Mouse (Mus musculus) lung, postnatal 0 days (tissue): ENCODE data around the gene Pigx. TPM values are rescaled to one million over a fixed set of nuclear protein-coding genes. Genes with fewer than 3 reads are reported as not detected.
"Not testable (repeated sequence)": the region's sequence is repeated elsewhere in the genome, so short reads cannot be mapped to it uniquely, and the experiment has no call there.

Experiments used
- ATAC-seq: fragments of 200-750 bp; cut with Nextera tagmentation; 2 replicates; pipeline ENCODE4 v1.8.0; 2017; ENCODE audit warnings: moderate library complexity
- DNase-seq: peaks from one replicate; pipeline ENCODE4 v3.0.0-alpha.2; 2016; ENCODE audit warnings: low spot score
- H3K27ac ChIP-seq: fragments of 300-500 bp; sonication (generic); 2 replicates; pipeline ENCODE4 v1.5.1; 2014; ENCODE audit warnings: antibody characterized with exemption, mild to moderate bottlenecking, low read length, mixed read lengths
- H3K27me3 ChIP-seq: fragments of 300-500 bp; sonication (generic); replicated peaks from 2 replicates; pipeline ENCODE4 v1.6.1; 2014; ENCODE audit warnings: low read length, mixed read lengths; ENCODE audit not compliant: insufficient read depth
- H3K36me3 ChIP-seq: fragments of 300-500 bp; sonication (generic); 2 replicates; pipeline ENCODE4 v1.6.1; 2014; ENCODE audit warnings: low read length, mixed read lengths; ENCODE audit not compliant: insufficient read depth
- H3K4me1 ChIP-seq: fragments of 300-500 bp; sonication (generic); 2 replicates; pipeline ENCODE4 v1.6.1; 2014; ENCODE audit warnings: antibody characterized with exemption, low read depth, low read length, mixed read lengths; ENCODE audit not compliant: insufficient read depth
- H3K4me2 ChIP-seq: fragments of 300-500 bp; sonication (generic); replicated peaks from 2 replicates; pipeline ENCODE4 v1.6.1; 2014; ENCODE audit warnings: low read depth, mild to moderate bottlenecking, low read length, moderate library complexity, mixed read lengths
- H3K4me3 ChIP-seq: fragments of 300-500 bp; sonication (generic); 2 replicates; pipeline ENCODE4 v1.5.1; 2014; ENCODE audit warnings: low read depth, low read length
- H3K9ac ChIP-seq: fragments of 300-500 bp; sonication (generic); replicated peaks from 2 replicates; pipeline ENCODE4 v1.6.1; 2014; ENCODE audit warnings: low read depth, mild to moderate bottlenecking
- H3K9me3 ChIP-seq: fragments of 300-500 bp; sonication (generic); 2 replicates; pipeline ENCODE4 v1.6.1; 2016; ENCODE audit warnings: low read length, mixed read lengths
- CTCF ChIP-seq: IDR thresholded peaks from 2 replicates; pipeline ENCODE4 v1.5.1; 2016; ENCODE audit warnings: antibody characterized with exemption, mild to moderate bottlenecking
- EP300 ChIP-seq: IDR thresholded peaks from 2 replicates; pipeline ENCODE4 v1.6.1; 2016; ENCODE audit warnings: antibody characterized with exemption, mild to moderate bottlenecking, control low read depth
- WGBS: fragments of 180-500 bp; shearing (Covaris S2); extraction: QIAGEN DNeasy Blood & Tissue Kit; methylation state at CpG from one replicate; pipeline ENCODE4 v1.1.7; 2014; 5-methylcytosine and 5-hydroxymethylcytosine counted together
- polyA plus RNA-seq: library from polyadenylated mRNA; unstranded; fragments of >200 nt; fragmentation: Nextera tagmentation; extraction: Ambion mirVana; gene quantifications from 2 replicates; pipeline ENCODE4 v1.2.1, GENCODE M21; 2015

The Pigx gene
- polyA plus RNA-seq, 1 experiment from 2014 or later, result 61.4 TPM

- WGBS, result 83% methylated on average over 13 of the region's 13 CpGs
- ATAC-seq (no peak), DNase-seq (no peak)
- H3K9ac ChIP-seq, result no peak overlapping the region
- no peak overlapping the region for H3K4me2 ChIP-seq
- H3K9me3 ChIP-seq, result no peaks in the 10 kb centered on the region
- H3K4me3 ChIP-seq, result no peak overlapping the region
- no peaks in the 10 kb centered on the region for H3K27me3 ChIP-seq
- H3K27ac ChIP-seq, result no peak overlapping the region
- peaks cover 4% of the 10 kb centered on the region; the same call in 1 of the 2 replicates for H3K4me1 ChIP-seq
- no peak for TF ChIP-seq CTCF
- no peak for TF ChIP-seq EP300
- peaks cover 7% of the 10 kb centered on the region; the same call in 1 of the 2 replicates for H3K36me3 ChIP-seq
These were observed 2.8 kb upstream of the Pigx start for GRCm38 (mm10) chr16:32102295-32102694.

DNA sequence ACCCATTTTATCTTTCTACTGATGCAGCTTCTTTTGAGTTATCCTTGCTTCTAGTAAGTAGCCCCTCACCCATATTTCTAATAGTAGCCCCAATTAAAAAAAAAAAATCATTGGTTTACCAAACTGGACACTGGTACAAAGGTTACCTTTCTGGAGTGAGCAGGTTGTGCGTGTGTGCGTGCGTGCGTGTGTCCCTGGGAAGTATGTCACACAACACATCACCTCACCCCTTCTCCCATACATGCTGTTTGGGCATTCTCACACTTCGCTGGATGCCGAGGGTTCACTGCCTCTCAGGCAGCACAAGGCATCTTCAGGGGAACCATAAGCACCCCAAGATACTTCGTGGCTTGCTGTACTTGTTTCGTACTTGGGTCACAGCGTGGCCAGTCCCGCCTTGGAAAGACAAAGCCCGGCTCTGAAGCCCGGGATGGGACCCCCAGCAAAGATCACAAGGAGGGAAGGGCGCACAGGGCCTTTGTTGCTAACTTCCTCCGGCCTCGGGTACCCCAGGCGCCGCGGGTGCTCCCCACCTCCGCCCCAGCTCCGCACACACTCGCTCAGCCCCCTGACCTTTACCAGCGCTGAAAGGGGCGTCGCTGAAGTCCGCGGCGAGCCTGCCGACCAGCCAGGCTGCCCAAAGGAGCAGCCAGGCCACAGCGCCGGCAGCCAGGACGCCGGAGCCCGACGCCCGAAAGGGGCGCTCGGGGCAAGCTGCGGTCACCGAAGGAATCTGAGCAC lies 473 bp downstream of the Pigx start:
- Histone ChIP-seq H3K36me3 (peaks cover 7% of the 10 kb centered on the region; the same call in 1 of the 2 replicates), H3K9me3 (no peaks in the 10 kb centered on the region), H3K27me3 (no peaks in the 10 kb centered on the region), H3K4me2 (peak overlapping the region; percentile 69), H3K9ac (peak overlapping the region; percentile 77), H3K4me1 (peaks cover 4% of the 10 kb centered on the region; the same call in 1 of the 2 replicates), H3K27ac (peak overlapping the region; percentile 62), H3K4me3 (peak overlapping the region; percentile 74)
- ATAC-seq (peak; percentile 80), DNase-seq (no peak)
- TF ChIP-seq CTCF, result 0 out of 2 replicates have a peak, but pooled peaks have one; percentile 1
- no peak for TF ChIP-seq EP300
- under 1% methylated on average over 38 of the region's 39 CpGs for WGBS

DNA sequence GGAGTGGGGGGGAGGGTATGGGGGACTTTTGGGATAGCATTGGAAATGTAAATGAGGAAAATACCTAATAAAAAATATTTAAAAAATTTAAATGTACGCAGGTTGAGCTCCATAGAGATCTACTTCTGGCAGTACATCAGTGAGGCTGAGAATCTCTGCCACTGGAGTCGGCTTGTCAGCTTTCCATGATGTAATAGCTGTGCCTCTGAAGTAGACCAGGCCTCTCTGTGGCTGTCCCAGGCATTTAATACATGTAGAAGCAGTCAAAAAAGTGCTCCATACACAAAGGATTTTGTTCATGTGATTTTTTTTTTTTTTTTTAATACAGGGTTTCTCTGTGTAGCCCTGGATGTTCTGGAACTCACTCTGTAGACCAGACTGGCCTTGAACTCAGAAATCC lies 1.8 kb downstream of the Pigx start:
- not testable (repeated sequence) for H3K36me3 ChIP-seq, H3K4me3 ChIP-seq, H3K27me3 ChIP-seq, H3K9ac ChIP-seq, H3K4me1 ChIP-seq, DNase-seq, ATAC-seq, H3K27ac ChIP-seq, H3K9me3 ChIP-seq, H3K4me2 ChIP-seq
- 86% methylated on average over 2 of the region's 2 CpGs for WGBS

- no peak overlapping the region for H3K4me3 ChIP-seq
- no peak for TF ChIP-seq CTCF
- no peak for TF ChIP-seq EP300
- H3K4me1 ChIP-seq, result no peaks in the 10 kb centered on the region
- H3K4me2 ChIP-seq, result no peak overlapping the region
- no peak for ATAC-seq
- H3K9me3 ChIP-seq, result no peaks in the 10 kb centered on the region
- no peak overlapping the region for H3K27ac ChIP-seq
- H3K36me3 ChIP-seq, result peaks cover 12% of the 10 kb centered on the region; the same call in 1 of the 2 replicates
- WGBS, result 94% methylated on average over 7 of the region's 7 CpGs
- DNase-seq, result no peak
- H3K27me3 ChIP-seq, result no peaks in the 10 kb centered on the region
- no peak overlapping the region for H3K9ac ChIP-seq
These were observed 8.1 kb downstream of the Pigx start for GRCm38 (mm10) chr16:32091466-32091865.

- Histone ChIP-seq H3K4me2 (no peak overlapping the region; the same call in 1 of the 2 replicates), H3K4me1 (no peaks in the 10 kb centered on the region), H3K9ac (no peak overlapping the region), H3K4me3 (no peak overlapping the region), H3K9me3 (no peaks in the 10 kb centered on the region), H3K27me3 (no peaks in the 10 kb centered on the region), H3K27ac (peak overlapping the region; percentile 51; the same call in 1 of the 2 replicates), H3K36me3 (peaks cover 12% of the 10 kb centered on the region; the same call in 1 of the 2 replicates)
- WGBS, result 38% methylated on average over 17 of the region's 17 CpGs
- DNase-seq (peak; percentile 51), ATAC-seq (peak; percentile 71)
- TF ChIP-seq EP300 (0 out of 2 replicates have a peak, but pooled peaks have one; percentile 12), CTCF (no peak)
These were observed 11.7 kb downstream of the Pigx start for GRCm38 (mm10) chr16:32087629-32088443.

GRCm38 (mm10) chr16:32078991-32079511 lies 20.5 kb downstream of the Pigx start, which contains the start of gene Pak2:
Gene Pak2 (minus strand): TSS chr16:32079342.
- Histone ChIP-seq H3K36me3 (no peaks in the 10 kb centered on the region), H3K9ac (peak within 1 kb of the TSS; percentile 98), H3K27me3 (no peaks in the 10 kb centered on the region), H3K9me3 (no peaks in the 10 kb centered on the region), H3K4me3 (peak within 1 kb of the TSS; percentile 98), H3K27ac (peak within 1 kb of the TSS; percentile 99), H3K4me2 (peak within 1 kb of the TSS; percentile 64), H3K4me1 (peaks cover 10% of the 10 kb centered on the region)
- 0 out of 2 replicates have a peak, but pooled peaks have one; percentile 5 for TF ChIP-seq CTCF
- no peak for TF ChIP-seq EP300
- ATAC-seq (peak; percentile 97), DNase-seq (peak; percentile 93)
- WGBS, result 2% methylated on average over 33 of the region's 60 CpGs
